Mouse (Mus musculus): ENCODE measurements around the gene Hpf1. TPM values are rescaled to one million over a fixed set of nuclear protein-coding genes. Genes with fewer than 3 reads are reported as not detected.

Hpf1 gene
- total and polyA plus RNA-seq, 2 experiments from 2014 or later, result 43.0 to 99.5 TPM

DNA sequence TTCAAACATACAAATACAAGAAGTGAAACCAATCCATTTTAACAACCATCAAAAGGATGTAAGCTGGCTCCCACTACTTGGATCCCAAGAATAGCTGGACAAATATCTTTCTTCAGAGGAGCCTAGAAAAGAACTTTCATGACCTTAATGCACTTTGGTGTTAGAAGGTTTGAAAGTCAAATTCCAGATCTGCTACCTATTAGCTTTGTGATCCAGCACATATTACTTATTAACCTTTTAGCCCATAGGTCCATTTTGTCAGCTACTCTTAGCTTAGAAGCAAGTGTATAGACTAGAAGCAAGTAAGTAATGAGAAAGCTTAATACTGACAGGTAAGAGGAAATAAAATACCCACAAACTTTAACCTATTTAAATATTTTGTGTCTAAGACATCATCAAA lies 57.3 kb downstream of the Hpf1 start:
- no peak for ATAC-seq (ENCODE audit: low FRiP score)
- Histone ChIP-seq H3K36me3 (ENCODE audit: insufficient read depth, low read length) (no peaks in the 10 kb centered on the region), H3K27me3 (ENCODE audit: insufficient read depth, low read length) (no peaks in the 10 kb centered on the region), H3K9me3 (ENCODE audit: low read length) (no peaks in the 10 kb centered on the region), H3K4me1 (ENCODE audit: insufficient read depth, low read length) (no peaks in the 10 kb centered on the region; the same call in 1 of the 2 replicates), H3K27ac (ENCODE audit: low read depth, low read length) (no peak overlapping the region), H3K4me2 (ENCODE audit: low read depth, low read length, poor library complexity, severe bottlenecking) (no peak overlapping the region), H3K9ac (replicated peaks; ENCODE audit: low read length, poor library complexity, severe bottlenecking) (no peak overlapping the region), H3K4me3 (ENCODE audit: low read depth, low read length) (no peak overlapping the region)
- DNase-seq (ENCODE audit: low spot score), result no peak
- TF ChIP-seq CTCF (IDR thresholded peaks at IDR 0.05), result no peak

DNA sequence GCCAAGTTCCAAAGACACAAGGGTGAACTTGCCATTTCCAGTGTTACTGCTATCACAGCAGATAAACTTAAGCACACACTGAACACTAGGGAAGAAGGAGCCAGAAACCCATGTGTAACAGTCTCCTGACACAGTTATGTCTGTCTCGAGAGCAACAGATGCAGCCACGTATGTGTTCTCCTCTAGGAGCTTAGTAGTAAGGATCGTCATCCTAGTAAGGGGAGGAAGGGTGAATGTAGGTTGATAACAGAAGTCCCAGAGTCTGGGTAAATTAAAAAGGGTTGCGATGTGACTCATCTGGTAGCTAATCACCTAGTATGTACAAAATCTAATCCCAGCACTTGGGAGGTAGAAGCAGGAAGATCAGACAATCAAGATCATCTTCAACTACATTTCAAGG lies 59.6 kb downstream of the Hpf1 start:
- H3K9ac ChIP-seq (replicated peaks; ENCODE audit: low read length, poor library complexity, severe bottlenecking), result no peak overlapping the region
- no peaks in the 10 kb centered on the region for H3K36me3 ChIP-seq (ENCODE audit: insufficient read depth, low read length)
- ATAC-seq (ENCODE audit: low FRiP score) (no peak), DNase-seq (ENCODE audit: low spot score) (no peak)
- WGBS, result 75% methylated on average over 4 of the region's 4 CpGs
- no peak overlapping the region for H3K4me2 ChIP-seq (ENCODE audit: low read depth, low read length, poor library complexity, severe bottlenecking)
- no peaks in the 10 kb centered on the region for H3K27me3 ChIP-seq (ENCODE audit: insufficient read depth, low read length)
- no peak for TF ChIP-seq CTCF (IDR thresholded peaks at IDR 0.05)
- no peak overlapping the region for H3K4me3 ChIP-seq (ENCODE audit: low read depth, low read length)
- H3K4me1 ChIP-seq (ENCODE audit: insufficient read depth, low read length), result no peaks in the 10 kb centered on the region; the same call in 1 of the 2 replicates
- H3K9me3 ChIP-seq (ENCODE audit: low read length), result no peaks in the 10 kb centered on the region
- H3K27ac ChIP-seq (ENCODE audit: low read depth, low read length), result no peak overlapping the region

DNA sequence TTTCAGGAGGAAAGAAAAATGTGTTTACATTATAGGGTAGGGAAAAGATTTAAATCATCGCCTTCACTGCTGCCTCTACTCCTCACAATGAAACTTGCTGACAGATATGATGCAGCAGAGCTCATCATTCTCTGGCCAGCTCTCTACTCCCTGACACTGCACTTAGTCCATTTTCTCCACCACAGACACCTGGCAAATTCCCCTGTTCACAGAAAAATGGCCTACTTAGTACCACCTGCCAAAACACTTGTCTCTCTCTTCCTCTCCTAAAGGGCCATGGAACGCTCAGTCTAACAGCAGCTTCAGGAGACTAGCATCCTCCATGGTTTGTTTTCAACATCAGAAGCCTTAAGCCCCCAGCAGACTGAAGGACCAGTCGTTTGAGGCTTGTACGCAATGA lies 61.1 kb downstream of the Hpf1 start:
- Histone ChIP-seq H3K9me3 (ENCODE audit: low read length) (no peaks in the 10 kb centered on the region), H3K4me3 (ENCODE audit: low read depth, low read length) (no peak overlapping the region), H3K9ac (replicated peaks; ENCODE audit: low read length, poor library complexity, severe bottlenecking) (no peak overlapping the region), H3K36me3 (ENCODE audit: insufficient read depth, low read length) (no peaks in the 10 kb centered on the region), H3K27ac (ENCODE audit: low read depth, low read length) (no peak overlapping the region), H3K4me1 (ENCODE audit: insufficient read depth, low read length) (no peaks in the 10 kb centered on the region; the same call in 1 of the 2 replicates), H3K27me3 (ENCODE audit: insufficient read depth, low read length) (no peaks in the 10 kb centered on the region), H3K4me2 (ENCODE audit: low read depth, low read length, poor library complexity, severe bottlenecking) (no peak overlapping the region)
- TF ChIP-seq CTCF (IDR thresholded peaks at IDR 0.05), result no peak
- no peak for ATAC-seq (ENCODE audit: low FRiP score)
- DNase-seq (ENCODE audit: low spot score), result no peak
- WGBS, result 71% methylated on average over 4 of the region's 4 CpGs

DNA sequence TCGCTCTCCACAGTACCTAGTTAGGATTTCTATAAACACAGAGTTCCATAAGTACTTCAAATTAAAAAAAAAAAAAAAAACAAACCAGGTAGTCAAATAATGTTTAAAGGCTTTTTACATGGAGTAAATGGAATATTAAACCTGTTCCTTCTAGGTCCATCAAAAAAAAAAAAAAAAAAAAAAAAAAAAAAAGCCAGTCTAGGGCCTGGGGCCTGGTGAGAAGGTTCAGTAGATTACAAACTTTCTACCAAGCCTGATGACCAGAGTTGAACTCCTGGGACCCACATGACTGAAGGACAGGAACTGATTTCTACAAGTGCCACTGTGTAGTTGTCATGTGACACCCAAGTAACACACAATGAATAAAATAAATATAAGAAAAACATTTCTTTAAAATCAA lies 61.5 kb downstream of the Hpf1 start:
- 98% methylated on average over 1 of the region's 1 CpGs for WGBS
- no peaks in the 10 kb centered on the region for H3K27me3 ChIP-seq (ENCODE audit: insufficient read depth, low read length)
- no peak overlapping the region for H3K4me3 ChIP-seq (ENCODE audit: low read depth, low read length)
- H3K36me3 ChIP-seq (ENCODE audit: insufficient read depth, low read length), result no peaks in the 10 kb centered on the region
- no peak for DNase-seq (ENCODE audit: low spot score)
- no peaks in the 10 kb centered on the region; the same call in 1 of the 2 replicates for H3K4me1 ChIP-seq (ENCODE audit: insufficient read depth, low read length)
- no peak for ATAC-seq (ENCODE audit: low FRiP score)
- H3K4me2 ChIP-seq (ENCODE audit: low read depth, low read length, poor library complexity, severe bottlenecking), result no peak overlapping the region
- no peak overlapping the region for H3K9ac ChIP-seq (replicated peaks; ENCODE audit: low read length, poor library complexity, severe bottlenecking)
- no peaks in the 10 kb centered on the region for H3K9me3 ChIP-seq (ENCODE audit: low read length)
- no peak overlapping the region for H3K27ac ChIP-seq (ENCODE audit: low read depth, low read length)
- TF ChIP-seq CTCF (IDR thresholded peaks at IDR 0.05), result no peak

DNA sequence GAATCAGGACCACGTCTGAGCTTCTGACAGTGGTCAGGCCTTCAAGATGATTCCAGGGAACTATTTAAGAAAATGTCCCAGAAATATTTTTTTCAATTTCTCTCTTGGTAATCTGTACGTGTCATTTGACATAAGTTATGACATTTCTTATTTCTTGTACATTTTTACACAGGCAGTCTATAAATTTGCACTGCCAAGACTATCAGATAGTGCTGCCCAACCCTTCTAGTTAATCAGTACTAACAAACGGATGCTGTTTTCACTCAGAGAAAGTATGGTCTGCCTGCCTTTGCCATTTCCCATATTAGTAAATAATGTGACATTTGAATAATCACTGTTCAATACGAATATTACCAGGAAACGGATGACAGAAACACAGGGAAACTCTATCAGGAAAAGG lies 62.6 kb downstream of the Hpf1 start:
- Histone ChIP-seq H3K36me3 (ENCODE audit: insufficient read depth, low read length) (no peaks in the 10 kb centered on the region), H3K27me3 (ENCODE audit: insufficient read depth, low read length) (no peaks in the 10 kb centered on the region), H3K9ac (replicated peaks; ENCODE audit: low read length, poor library complexity, severe bottlenecking) (no peak overlapping the region), H3K4me1 (ENCODE audit: insufficient read depth, low read length) (no peaks in the 10 kb centered on the region; the same call in 1 of the 2 replicates), H3K27ac (ENCODE audit: low read depth, low read length) (no peak overlapping the region), H3K9me3 (ENCODE audit: low read length) (no peaks in the 10 kb centered on the region), H3K4me3 (ENCODE audit: low read depth, low read length) (peak overlapping the region; percentile 14; the same call in 1 of the 2 replicates), H3K4me2 (ENCODE audit: low read depth, low read length, poor library complexity, severe bottlenecking) (peak overlapping the region; percentile 39)
- WGBS, result 42% methylated on average over 5 of the region's 5 CpGs
- DNase-seq (ENCODE audit: low spot score) (no peak), ATAC-seq (ENCODE audit: low FRiP score) (no peak)
- TF ChIP-seq CTCF (IDR thresholded peaks at IDR 0.05), result no peak

DNA sequence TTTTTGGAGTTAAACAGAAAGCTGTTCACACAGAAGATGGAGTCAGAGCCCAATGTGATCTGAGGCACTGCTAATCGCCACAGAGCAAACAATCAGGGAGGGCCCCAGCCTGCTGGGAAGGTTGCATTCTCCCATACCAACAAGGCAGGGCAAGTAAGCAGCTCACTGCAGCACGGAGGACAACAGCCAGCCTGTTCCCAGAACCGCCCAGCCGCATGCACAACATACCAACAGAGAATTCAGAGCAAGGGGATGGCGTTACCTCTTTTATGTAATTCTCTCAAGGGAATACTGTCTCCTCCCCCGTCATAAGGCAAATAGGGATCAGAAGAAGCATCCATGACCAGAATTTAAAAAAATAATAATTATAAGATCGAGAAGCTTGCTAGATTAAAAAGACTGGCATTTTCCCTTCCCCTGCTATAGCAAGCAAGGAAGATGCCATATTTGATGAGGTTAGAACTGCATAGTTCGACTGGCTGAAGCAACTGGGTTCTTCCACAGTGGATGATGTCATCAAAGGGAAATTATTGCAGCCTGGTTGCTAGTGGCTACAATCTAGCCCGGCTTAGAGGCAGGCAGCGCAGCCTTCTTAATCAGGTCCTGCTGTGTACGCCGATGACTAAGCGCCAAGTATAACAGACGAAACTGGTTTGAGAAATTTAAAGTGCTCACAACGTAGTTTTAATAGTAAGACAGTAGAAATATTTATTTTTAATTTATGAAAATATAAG lies 64.2 kb downstream of the Hpf1 start:
- Histone ChIP-seq H3K27ac (ENCODE audit: low read depth, low read length) (peak overlapping the region; percentile 93), H3K4me1 (ENCODE audit: insufficient read depth, low read length) (no peaks in the 10 kb centered on the region; the same call in 1 of the 2 replicates), H3K36me3 (ENCODE audit: insufficient read depth, low read length) (no peaks in the 10 kb centered on the region), H3K9me3 (ENCODE audit: low read length) (no peaks in the 10 kb centered on the region), H3K4me2 (ENCODE audit: low read depth, low read length, poor library complexity, severe bottlenecking) (peak overlapping the region; percentile 54), H3K4me3 (ENCODE audit: low read depth, low read length) (peak overlapping the region; percentile 52), H3K9ac (replicated peaks; ENCODE audit: low read length, poor library complexity, severe bottlenecking) (peak overlapping the region; percentile 58), H3K27me3 (ENCODE audit: insufficient read depth, low read length) (no peaks in the 10 kb centered on the region)
- WGBS, result under 1% methylated on average over 15 of the region's 15 CpGs
- ATAC-seq (ENCODE audit: low FRiP score) (peak; percentile 98), DNase-seq (ENCODE audit: low spot score) (peak; percentile 97)
- TF ChIP-seq CTCF (IDR thresholded peaks at IDR 0.05), result no peak
